Mouse (Mus musculus) midbrain, embryonic 10.5 days (tissue): Measurements from ENCODE around the gene Pth2r. TPM values are rescaled to one million over a fixed set of nuclear protein-coding genes. Genes with fewer than 3 reads are reported as not detected.
A peak's percentile ranks its signal among the peaks of the same experiment; 100 is the strongest.

Experiments
- DNase-seq: peaks from one replicate; pipeline ENCODE4 v3.0.0-alpha.2; 2017; ENCODE audit warnings: low spot score
- H3K27ac ChIP-seq: fragments of 300-500 bp; sonication (generic); replicated peaks from 2 replicates; pipeline ENCODE4 v1.5.1; 2016; ENCODE audit warnings: mild to moderate bottlenecking
- H3K27me3 ChIP-seq: fragments of 300-500 bp; sonication (generic); 2 replicates; pipeline ENCODE4 v1.6.1; 2016; ENCODE audit warnings: low read depth, mild to moderate bottlenecking; ENCODE audit not compliant: poor library complexity, severe bottlenecking
- H3K36me3 ChIP-seq: fragments of 300-500 bp; sonication (generic); 2 replicates; pipeline ENCODE4 v1.6.1; 2016; ENCODE audit warnings: mild to moderate bottlenecking, moderate library complexity
- H3K4me1 ChIP-seq: fragments of 300-500 bp; sonication (generic); 2 replicates; pipeline ENCODE4 v1.6.1; 2016
- H3K4me3 ChIP-seq: fragments of 300-500 bp; sonication (generic); 2 replicates; pipeline ENCODE4 v1.5.1; 2016; ENCODE audit warnings: mild to moderate bottlenecking, moderate library complexity
- H3K9me3 ChIP-seq: fragments of 300-500 bp; sonication (generic); replicated peaks from 2 replicates; pipeline ENCODE4 v1.6.1; 2016; ENCODE audit warnings: mild to moderate bottlenecking
- WGBS: fragments of 180-500 bp; shearing (Covaris S2); methylation state at CpG from one replicate; pipeline ENCODE4 v1.1.7; 2016; 5-methylcytosine and 5-hydroxymethylcytosine counted together
- polyA plus RNA-seq: library from polyadenylated mRNA; unstranded; fragments of >200 nt; fragmentation: Nextera tagmentation; extraction: Ambion mirVana; gene quantifications from 2 replicates; pipeline ENCODE4 v1.2.1, GENCODE M21; 2016

Pth2r gene
- polyA plus RNA-seq, 1 experiment from 2014 or later: 0.25 TPM

- no peak overlapping the region for H3K4me3 ChIP-seq
- 91% methylated on average over 2 of the region's 2 CpGs for WGBS
- peaks cover 9% of the 10 kb centered on the region; the same call in 1 of the 2 replicates for H3K4me1 ChIP-seq
- H3K27ac ChIP-seq: no peak overlapping the region
- no peaks in the 10 kb centered on the region for H3K27me3 ChIP-seq
- no peaks in the 10 kb centered on the region for H3K9me3 ChIP-seq
- H3K36me3 ChIP-seq: no peaks in the 10 kb centered on the region
- DNase-seq: no peak
These were observed 55.9 kb downstream of the Pth2r start for GRCm38 (mm10) chr1:65337768-65338167.

GRCm38 (mm10) chr1:65340240-65340639 lies 58.4 kb downstream of the Pth2r start:
- Histone ChIP-seq H3K9me3 (no peaks in the 10 kb centered on the region), H3K27ac (no peak overlapping the region), H3K4me3 (no peak overlapping the region), H3K36me3 (no peaks in the 10 kb centered on the region), H3K27me3 (no peaks in the 10 kb centered on the region), H3K4me1 (no peaks in the 10 kb centered on the region)
- 78% methylated on average over 2 of the region's 2 CpGs for WGBS
- DNase-seq: no peak

- H3K4me1 ChIP-seq: no peaks in the 10 kb centered on the region
- DNase-seq: no peak
- H3K27me3 ChIP-seq: no peaks in the 10 kb centered on the region
- 50% methylated on average over 2 of the region's 2 CpGs for WGBS
- peaks cover 5% of the 10 kb centered on the region; the same call in 1 of the 2 replicates for H3K9me3 ChIP-seq
- H3K36me3 ChIP-seq: no peaks in the 10 kb centered on the region
- no peak overlapping the region for H3K27ac ChIP-seq
- no peak overlapping the region for H3K4me3 ChIP-seq
These were observed 71.1 kb downstream of the Pth2r start for GRCm38 (mm10) chr1:65352979-65353378.

- Histone ChIP-seq H3K36me3 (no peaks in the 10 kb centered on the region), H3K9me3 (peaks cover 5% of the 10 kb centered on the region; the same call in 1 of the 2 replicates), H3K4me1 (no peaks in the 10 kb centered on the region), H3K4me3 (no peak overlapping the region), H3K27me3 (no peaks in the 10 kb centered on the region), H3K27ac (no peak overlapping the region)
- DNase-seq: no peak
These were observed 72.3 kb downstream of the Pth2r start for GRCm38 (mm10) chr1:65354153-65354552.

- WGBS: 35% methylated on average over 15 of the region's 15 CpGs
- no peaks in the 10 kb centered on the region for H3K9me3 ChIP-seq
- no peaks in the 10 kb centered on the region for H3K27me3 ChIP-seq
- H3K36me3 ChIP-seq: no peaks in the 10 kb centered on the region
- H3K27ac ChIP-seq: no peak overlapping the region
- DNase-seq: peak; percentile 51
- no peak overlapping the region for H3K4me3 ChIP-seq
- no peaks in the 10 kb centered on the region for H3K4me1 ChIP-seq
These were observed 106.5 kb downstream of the Pth2r start for GRCm38 (mm10) chr1:65388328-65388727.

- Histone ChIP-seq H3K4me1 (no peaks in the 10 kb centered on the region), H3K9me3 (no peaks in the 10 kb centered on the region), H3K4me3 (no peak overlapping the region), H3K27me3 (no peaks in the 10 kb centered on the region), H3K27ac (no peak overlapping the region), H3K36me3 (no peaks in the 10 kb centered on the region)
- WGBS: 99% methylated on average over 15 of the region's 15 CpGs
- DNase-seq: no peak
These were observed 107.8 kb downstream of the Pth2r start for GRCm38 (mm10) chr1:65389621-65390020.

GRCm38 (mm10) chr1:65407441-65407840 lies 125.6 kb downstream of the Pth2r start:
- Histone ChIP-seq H3K27me3 (no peaks in the 10 kb centered on the region), H3K4me1 (no peaks in the 10 kb centered on the region), H3K27ac (no peak overlapping the region), H3K36me3 (no peaks in the 10 kb centered on the region), H3K4me3 (no peak overlapping the region), H3K9me3 (no peaks in the 10 kb centered on the region)
- DNase-seq: no peak
- WGBS: 85% methylated on average over 5 of the region's 5 CpGs

- Histone ChIP-seq H3K9me3 (no peaks in the 10 kb centered on the region), H3K36me3 (no peaks in the 10 kb centered on the region), H3K4me3 (no peak overlapping the region), H3K27me3 (no peaks in the 10 kb centered on the region), H3K27ac (no peak overlapping the region), H3K4me1 (no peaks in the 10 kb centered on the region)
- WGBS: 91% methylated on average over 2 of the region's 2 CpGs
- DNase-seq: no peak
These were observed 139.1 kb downstream of the Pth2r start for GRCm38 (mm10) chr1:65420909-65421308.

GRCm38 (mm10) chr1:65422501-65423010 lies 140.7 kb downstream of the Pth2r start:
- Histone ChIP-seq H3K4me1 (no peaks in the 10 kb centered on the region), H3K27ac (no peak overlapping the region), H3K27me3 (no peaks in the 10 kb centered on the region), H3K9me3 (no peaks in the 10 kb centered on the region), H3K36me3 (no peaks in the 10 kb centered on the region), H3K4me3 (no peak overlapping the region)
- no peak for DNase-seq

Other genes starting within 250 kb of the Pth2r start
- gene Akr1cl, start 249.3 kb upstream of the Pth2r start, polyA plus RNA-seq: 0.15 and 0.42 TPM in 2 replicates
- 0.46 and 1.2 TPM in 2 replicates for gene Cryge, start 230.9 kb upstream of the Pth2r start, polyA plus RNA-seq
- gene Crygd, start 218.6 kb upstream of the Pth2r start, polyA plus RNA-seq: not detected in 2 replicates
- 0.24 TPM in 1 of 2 replicates, not detected in the other for gene Crygc, start 208.4 kb upstream of the Pth2r start, polyA plus RNA-seq
- gene Crygb, start 199.8 kb upstream of the Pth2r start, polyA plus RNA-seq: not detected in 2 replicates
- not detected in 2 replicates for gene Cryga, start 178.7 kb upstream of the Pth2r start, polyA plus RNA-seq
- gene Gm28845, start 162.5 kb upstream of the Pth2r start, polyA plus RNA-seq: 0.19 TPM in 1 of 2 replicates, not detected in the other
- 0.16 TPM in 1 of 2 replicates, not detected in the other for gene D630023F18Rik, start 158.8 kb upstream of the Pth2r start, polyA plus RNA-seq
- gene Idh1, start 95.6 kb upstream of the Pth2r start, polyA plus RNA-seq: 295 and 381 TPM in 2 replicates
- gene Pikfyve, start 95.4 kb upstream of the Pth2r start, polyA plus RNA-seq: 10.5 and 13.7 TPM in 2 replicates